In the genomic region with DNA sequence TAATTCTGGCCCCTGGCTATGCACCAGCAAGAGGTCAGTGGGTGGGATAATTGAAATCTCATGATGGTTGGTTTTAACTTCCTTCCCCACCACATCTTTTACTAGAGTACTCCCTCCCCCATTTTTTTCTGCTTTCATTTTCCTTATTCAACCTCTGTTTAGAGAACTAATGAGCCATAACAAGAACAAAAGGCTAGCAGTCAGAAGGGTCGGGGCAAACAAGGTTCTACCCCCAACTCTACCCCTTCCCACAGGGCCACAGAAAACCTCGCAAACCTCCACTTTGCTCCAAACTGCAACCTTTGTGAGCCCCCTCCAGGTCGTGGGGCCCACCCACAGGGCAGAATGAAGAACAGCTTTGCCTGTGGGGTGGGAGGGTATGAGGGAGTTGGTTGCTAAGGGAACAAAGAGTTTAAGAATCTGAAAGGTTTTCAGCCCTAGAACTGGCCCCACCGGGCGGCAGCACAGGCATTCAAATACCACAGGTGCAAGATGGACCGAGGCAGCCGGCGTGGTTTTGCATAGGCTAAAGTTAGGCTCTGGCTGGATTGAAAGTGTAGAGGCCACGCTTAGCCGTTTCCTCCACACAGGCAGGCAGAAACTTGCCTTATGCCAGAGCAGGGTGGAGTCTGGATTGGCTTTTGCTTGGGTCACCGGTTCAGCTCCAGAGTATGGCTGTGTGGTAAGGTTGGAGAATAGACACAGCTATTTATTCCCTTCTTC, we compare ENCODE assay signal across 9 mouse cellular contexts.
A peak's percentile ranks its signal among the peaks of the same experiment; 100 is the strongest.
DNase-seq lines count a peak whose midpoint lies in the region; ATAC-seq and TF ChIP-seq lines count a peak whose summit lies in the region.
"Had no signal": no experiment of that assay in that cellular context is flagged by ENCODE, and none has a peak within 500 bp of the region (broad histone marks: within the 10 kb centered on the region; RNA-seq: fewer than 3 reads in every experiment).

No protein-coding gene starts in this region.

- H3K4me3 ChIP-seq in lung, embryonic 14.5 days (ENCODE audit: low read depth, low read length), result no peak overlapping the region
- H3K4me3 ChIP-seq in embryonic facial prominence, embryonic 10.5 days, result 0 out of 2 replicates have a peak overlapping the region, but pooled peaks have one; percentile 19
- H3K4me3 ChIP-seq in limb, embryonic 11.5 days (ENCODE audit: low read depth, low read length), result no peak overlapping the region
- H3K4me3 ChIP-seq: liver, embryonic 15.5 days had no signal

- H3K9ac ChIP-seq in lung, embryonic 14.5 days, result no peak overlapping the region
- H3K9ac ChIP-seq in limb, embryonic 11.5 days (ENCODE audit: low read length), result 0 out of 2 replicates have a peak overlapping the region, but pooled peaks have one; percentile 2
- H3K9ac ChIP-seq: liver, embryonic 15.5 days had no signal

- WGBS in lung, embryonic 14.5 days, result 39% methylated on average over 11 of the region's 11 CpGs
- WGBS in embryonic facial prominence, embryonic 10.5 days, result 14% methylated on average over 11 of the region's 11 CpGs
- WGBS in limb, embryonic 11.5 days, result 18% methylated on average over 11 of the region's 11 CpGs

- H3K27me3 ChIP-seq in lung, embryonic 14.5 days (ENCODE audit: insufficient read depth, low read length), result no peaks in the 10 kb centered on the region
- 0 out of 2 replicates have a peak, but pooled peaks cover 15% of the 10 kb centered on the region for H3K27me3 ChIP-seq in embryonic facial prominence, embryonic 10.5 days (replicated peaks; ENCODE audit: low read depth, poor library complexity, severe bottlenecking)
- H3K27me3 ChIP-seq in limb, embryonic 11.5 days (ENCODE audit: control insufficient read depth, insufficient read depth, low read length), result no peaks in the 10 kb centered on the region
- H3K27me3 ChIP-seq: liver, embryonic 15.5 days had no signal

- ATAC-seq in lung, embryonic 14.5 days (ENCODE audit: insufficient read depth), result peak; percentile 33; the same call in 1 of the 2 replicates
- ATAC-seq in limb, embryonic 11.5 days (ENCODE audit: insufficient number of reproducible peaks, low FRiP score, low TSS enrichment, low read depth), result peak; percentile 68

- H3K9me3 ChIP-seq in lung, embryonic 14.5 days (ENCODE audit: low read depth, low read length), result no peaks in the 10 kb centered on the region
- no peaks in the 10 kb centered on the region for H3K9me3 ChIP-seq in embryonic facial prominence, embryonic 10.5 days
- no peaks in the 10 kb centered on the region for H3K9me3 ChIP-seq in limb, embryonic 11.5 days (ENCODE audit: control insufficient read depth, low read length)
- H3K9me3 ChIP-seq: liver, embryonic 15.5 days had no signal

- TF ChIP-seq CTCF in lung, embryonic 14.5 days (IDR thresholded peaks at IDR 0.05; ENCODE audit: low read depth), result no peak

- peak; percentile 42 for DNase-seq in lung, embryonic 14.5 days
- DNase-seq in lung, postnatal 10 days, result no peak
- DNase-seq in embryonic facial prominence, embryonic 10.5 days (ENCODE audit: low spot score), result peak; percentile 80
- DNase-seq in limb, embryonic 11.5 days (ENCODE audit: low spot score), result peak; percentile 74
- peak; percentile 32 to 72 for DNase-seq in spleen, postnatal 10 days (ENCODE audit: low spot score in 2 of 2)
- DNase-seq in frontal cortex, postnatal 36 days (ENCODE audit: low spot score in 2 of 2), result no peak
- DNase-seq in cerebellum, adult 11 months, result no peak
- no peak for DNase-seq in kidney, adult 11 months

- H3K36me3 ChIP-seq in lung, embryonic 14.5 days (ENCODE audit: insufficient read depth), result no peaks in the 10 kb centered on the region
- no peaks in the 10 kb centered on the region for H3K36me3 ChIP-seq in embryonic facial prominence, embryonic 10.5 days (replicated peaks)
- no peaks in the 10 kb centered on the region for H3K36me3 ChIP-seq in limb, embryonic 11.5 days (ENCODE audit: control insufficient read depth, insufficient read depth, low read length)
- H3K36me3 ChIP-seq: liver, embryonic 15.5 days had no signal

- peaks cover 16% of the 10 kb centered on the region for H3K4me1 ChIP-seq in lung, embryonic 14.5 days (ENCODE audit: insufficient read depth)
- peaks cover 30% of the 10 kb centered on the region for H3K4me1 ChIP-seq in embryonic facial prominence, embryonic 10.5 days
- peaks cover 11% of the 10 kb centered on the region for H3K4me1 ChIP-seq in limb, embryonic 11.5 days (ENCODE audit: control insufficient read depth, insufficient read depth, low read length)

- H3K4me2 ChIP-seq in lung, embryonic 14.5 days, result no peak overlapping the region
- no peak overlapping the region for H3K4me2 ChIP-seq in limb, embryonic 11.5 days (ENCODE audit: low read depth, severe bottlenecking)
- H3K4me2 ChIP-seq: liver, embryonic 15.5 days had no signal

- no peak overlapping the region for H3K27ac ChIP-seq in lung, embryonic 14.5 days (ENCODE audit: low read depth)
- H3K27ac ChIP-seq in embryonic facial prominence, embryonic 10.5 days (replicated peaks), result peak overlapping the region; percentile 82
- no peak overlapping the region; the same call in 1 of the 2 replicates for H3K27ac ChIP-seq in limb, embryonic 11.5 days (replicated peaks; ENCODE audit: low read depth, low read length)
- H3K27ac ChIP-seq: liver, embryonic 15.5 days had no signal

Comparison
In these comparisons a context has a peak if more than half of its experiments do, and no peak if none do; other contexts are left out.
1. DNase-seq: peak in lung, embryonic 14.5 days (single experiment), embryonic facial prominence, embryonic 10.5 days (single experiment), limb, embryonic 11.5 days (single experiment) and spleen, postnatal 10 days (2 of 2); none in lung, postnatal 10 days (single experiment), frontal cortex, postnatal 36 days (0 of 2), cerebellum, adult 11 months (single experiment) and kidney, adult 11 months (single experiment).